ENCODE assay signal across 8 mouse cellular contexts in the genomic region with DNA sequence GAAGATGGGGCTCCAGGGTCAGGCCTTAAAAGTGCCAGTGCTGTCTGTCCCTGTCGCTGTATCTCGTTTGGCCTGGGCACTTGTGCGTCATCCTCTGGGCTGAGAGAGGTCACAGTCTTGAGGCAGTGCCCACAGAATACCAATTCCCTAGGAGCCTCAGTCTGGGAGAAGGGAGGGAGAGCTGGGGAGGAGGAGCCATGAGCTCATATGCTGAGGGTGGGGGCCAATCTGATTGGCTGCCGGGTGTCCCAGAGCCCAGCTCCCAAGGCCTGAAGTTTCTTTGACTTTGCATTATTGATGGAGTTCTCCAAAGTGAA. TPM values are rescaled to one million over a fixed set of nuclear protein-coding genes. Genes with fewer than 3 reads are reported as not detected.
A peak's percentile ranks its signal among the peaks of the same experiment; 100 is the strongest.
DNase-seq lines count a peak whose midpoint lies in the region; ATAC-seq lines count a peak whose summit lies in the region.

No protein-coding gene starts in this region.

- H3K4me3 ChIP-seq in forebrain, embryonic 12.5 days (replicated peaks), result no peak overlapping the region
- H3K4me3 ChIP-seq in hindbrain, embryonic 10.5 days, result peak overlapping the region; percentile 39
- H3K4me3 ChIP-seq in neural tube, embryonic 13.5 days, result no peak overlapping the region

- peak overlapping the region; percentile 33 for H3K4me2 ChIP-seq in forebrain, embryonic 12.5 days
- H3K4me2 ChIP-seq in neural tube, embryonic 13.5 days, result peak overlapping the region; percentile 44

- WGBS in forebrain, embryonic 12.5 days, result 16% methylated on average over 4 of the region's 4 CpGs
- WGBS in hindbrain, embryonic 10.5 days, result 18% methylated on average over 4 of the region's 4 CpGs
- 6% methylated on average over 4 of the region's 4 CpGs for WGBS in neural tube, embryonic 13.5 days

- H3K36me3 ChIP-seq in forebrain, embryonic 12.5 days (replicated peaks), result no peaks in the 10 kb centered on the region
- 0 out of 2 replicates have a peak, but pooled peaks cover 7% of the 10 kb centered on the region for H3K36me3 ChIP-seq in hindbrain, embryonic 10.5 days
- H3K36me3 ChIP-seq in neural tube, embryonic 13.5 days, result no peaks in the 10 kb centered on the region

- peak overlapping the region; percentile 40; the same call in 1 of the 2 replicates for H3K9ac ChIP-seq in forebrain, embryonic 12.5 days
- H3K9ac ChIP-seq in neural tube, embryonic 13.5 days, result peak overlapping the region; percentile 43

- no peaks in the 10 kb centered on the region for H3K9me3 ChIP-seq in forebrain, embryonic 12.5 days
- no peaks in the 10 kb centered on the region for H3K9me3 ChIP-seq in hindbrain, embryonic 10.5 days
- no peaks in the 10 kb centered on the region for H3K9me3 ChIP-seq in neural tube, embryonic 13.5 days

- H3K4me1 ChIP-seq in forebrain, embryonic 12.5 days, result peaks cover 53% of the 10 kb centered on the region
- peaks cover 85% of the 10 kb centered on the region for H3K4me1 ChIP-seq in hindbrain, embryonic 10.5 days (replicated peaks)
- peaks cover 56% of the 10 kb centered on the region for H3K4me1 ChIP-seq in neural tube, embryonic 13.5 days (replicated peaks)

- ATAC-seq in forebrain, embryonic 12.5 days (ENCODE audit: low FRiP score), result peak; percentile 69
- peak; percentile 64 for ATAC-seq in neural tube, embryonic 13.5 days (ENCODE audit: low read depth)

- H3K27me3 ChIP-seq in forebrain, embryonic 12.5 days, result peaks cover 16% of the 10 kb centered on the region
- peaks cover 54% of the 10 kb centered on the region for H3K27me3 ChIP-seq in hindbrain, embryonic 10.5 days (ENCODE audit: insufficient read depth, poor library complexity, severe bottlenecking)
- peaks cover 4% of the 10 kb centered on the region for H3K27me3 ChIP-seq in neural tube, embryonic 13.5 days

- H3K27ac ChIP-seq in forebrain, embryonic 12.5 days, result peak overlapping the region; percentile 80
- H3K27ac ChIP-seq in hindbrain, embryonic 10.5 days, result peak overlapping the region; percentile 88
- peak overlapping the region; percentile 83 for H3K27ac ChIP-seq in neural tube, embryonic 13.5 days (replicated peaks)

- peak; percentile 38 to 54 for DNase-seq in cerebellum, adult 18-20 months
- no peak for DNase-seq in cerebellum, postnatal 4 days (ENCODE audit: low spot score in 2 of 2)
- DNase-seq in adrenal gland, adult 8-10 months, result peak; percentile 89
- peak; percentile 62 for DNase-seq in hindbrain, embryonic 10.5 days (ENCODE audit: low spot score)
- DNase-seq in thymus, postnatal 14 days, result no peak
- no peak for DNase-seq in spleen, adult 12 weeks (ENCODE audit: low spot score)

RNA-seq across cellular contexts. Expression of gene Usp2, which starts 5.7 kb away (rescaled TPM):
- total RNA-seq in adrenal gland, adult 8-10 months (2022), result 10 to 100 TPM; 39.1 to 77.6 (median 51.7) TPM
- 10.2 and 14.6 TPM in 2 replicates for polyA plus RNA-seq in forebrain, embryonic 12.5 days (2016; fragmentation: Nextera tagmentation; extraction: Ambion mirVana)
- polyA plus RNA-seq in hindbrain, embryonic 10.5 days (2016; fragmentation: Nextera tagmentation; extraction: Ambion mirVana), result 13.5 and 14.3 TPM in 2 replicates
- 8.7 and 12.6 TPM in 2 replicates for polyA plus RNA-seq in neural tube, embryonic 13.5 days (2015; fragmentation: Nextera tagmentation; extraction: Ambion mirVana)

RNA-seq across cellular contexts. Expression of gene Mfrp, which starts 29.0 kb away (rescaled TPM):
- under 1 TPM in 2 of 4 experiments, not detected in 2; 0.10 to 0.31 TPM for total RNA-seq in adrenal gland, adult 8-10 months (2022)
- 0.27 and 0.33 TPM in 2 replicates for polyA plus RNA-seq in forebrain, embryonic 12.5 days (2016; fragmentation: Nextera tagmentation; extraction: Ambion mirVana)
- 0.14 and 0.30 TPM in 2 replicates for polyA plus RNA-seq in hindbrain, embryonic 10.5 days (2016; fragmentation: Nextera tagmentation; extraction: Ambion mirVana)
- not detected in 2 replicates for polyA plus RNA-seq in neural tube, embryonic 13.5 days (2015; fragmentation: Nextera tagmentation; extraction: Ambion mirVana)

RNA-seq across cellular contexts. Expression of gene Thy1, which starts 29.4 kb away (rescaled TPM):
- 10 to 100 TPM; 46.5 to 54.9 (median 48.0) TPM for total RNA-seq in adrenal gland, adult 8-10 months (2022)
- polyA plus RNA-seq in forebrain, embryonic 12.5 days (2016; fragmentation: Nextera tagmentation; extraction: Ambion mirVana), result not detected in 2 replicates
- 0.14 TPM in 1 of 2 replicates, not detected in the other for polyA plus RNA-seq in hindbrain, embryonic 10.5 days (2016; fragmentation: Nextera tagmentation; extraction: Ambion mirVana)
- 1.2 and 2.8 TPM in 2 replicates for polyA plus RNA-seq in neural tube, embryonic 13.5 days (2015; fragmentation: Nextera tagmentation; extraction: Ambion mirVana)

RNA-seq across cellular contexts. Expression of gene C1qtnf5, which starts 34.5 kb away (rescaled TPM):
- 10 to 100 TPM; 13.7 to 22.0 (median 18.7) TPM for total RNA-seq in adrenal gland, adult 8-10 months (2022)
- polyA plus RNA-seq in forebrain, embryonic 12.5 days (2016; fragmentation: Nextera tagmentation; extraction: Ambion mirVana), result 0.58 and 0.73 TPM in 2 replicates
- polyA plus RNA-seq in hindbrain, embryonic 10.5 days (2016; fragmentation: Nextera tagmentation; extraction: Ambion mirVana), result 0.31 and 1.1 TPM in 2 replicates
- polyA plus RNA-seq in neural tube, embryonic 13.5 days (2015; fragmentation: Nextera tagmentation; extraction: Ambion mirVana), result 3.1 and 3.6 TPM in 2 replicates

RNA-seq across cellular contexts. Expression of gene Gm49380, which starts 40.7 kb away (rescaled TPM):
- 1 to 10 TPM in 1 of 4 experiments, under 1 TPM in 3; 0.20 to 1.1 (median 0.93) TPM for total RNA-seq in adrenal gland, adult 8-10 months (2022)
- polyA plus RNA-seq in forebrain, embryonic 12.5 days (2016; fragmentation: Nextera tagmentation; extraction: Ambion mirVana), result 0.14 and 0.36 TPM in 2 replicates
- polyA plus RNA-seq in hindbrain, embryonic 10.5 days (2016; fragmentation: Nextera tagmentation; extraction: Ambion mirVana), result 0.22 and 0.75 TPM in 2 replicates
- 0.18 and 0.28 TPM in 2 replicates for polyA plus RNA-seq in neural tube, embryonic 13.5 days (2015; fragmentation: Nextera tagmentation; extraction: Ambion mirVana)

Comparison
In these comparisons a context has a peak if more than half of its experiments do, and no peak if none do; other contexts are left out.
1. DNase-seq: peak in cerebellum, adult 18-20 months (2 of 2), adrenal gland, adult 8-10 months (single experiment) and hindbrain, embryonic 10.5 days (single experiment); none in cerebellum, postnatal 4 days (0 of 2), thymus, postnatal 14 days (single experiment) and spleen, adult 12 weeks (single experiment).
2. Peak in every context shown above with its lines, with median percentiles within 50 percentile points of each other: H3K27ac ChIP-seq.